Mouse (Mus musculus): ENCODE measurements at regions not wholly inside any gene's neighbourhood (a gene's known extent, or its start where the extent isn't known, plus 50 kb on each side); places are given as distances from the start of the nearest gene placed in this dataset.
A peak's percentile ranks its signal among the peaks of the same experiment; 100 is the strongest.

DNA sequence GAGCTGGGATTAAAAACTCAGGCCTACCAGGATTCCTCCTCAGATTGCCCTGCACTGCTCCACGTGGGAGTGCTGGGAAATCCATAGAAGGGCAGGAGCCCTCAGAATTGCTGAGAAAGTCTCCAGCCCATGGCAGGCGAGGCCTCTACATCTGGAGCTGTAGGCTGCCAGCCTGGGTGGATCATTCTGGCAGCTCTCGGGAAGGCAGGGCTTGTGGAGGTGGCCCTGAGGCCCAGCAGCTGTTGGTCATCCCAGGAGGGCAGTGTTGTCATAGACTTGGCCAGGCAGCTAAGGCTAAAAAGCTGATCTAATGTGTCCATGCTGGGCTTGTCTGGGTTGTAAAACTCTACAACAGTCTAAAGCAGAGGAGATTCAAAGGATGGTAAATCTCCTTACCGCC, 101.6 kb upstream of the Aldh1a3 start:
- no peaks in the 10 kb centered on the region for H3K9me3 ChIP-seq (replicated peaks; ENCODE audit: control insufficient read depth, low read length)
- no peak for TF ChIP-seq EP300 (IDR thresholded peaks at IDR 0.05; ENCODE audit: low read depth)
- TF ChIP-seq CTCF (IDR thresholded peaks at IDR 0.05; ENCODE audit: low read depth): no peak
- H3K9ac ChIP-seq (replicated peaks; ENCODE audit: low read depth, low read length): no peak overlapping the region
- WGBS: 59% methylated on average over 4 of the region's 4 CpGs
- no peaks in the 10 kb centered on the region for H3K36me3 ChIP-seq (replicated peaks; ENCODE audit: control insufficient read depth, insufficient read depth, low read length)
- peak; percentile 44; the same call in 1 of the 2 replicates for ATAC-seq (ENCODE audit: insufficient read depth, low read depth)
- H3K4me3 ChIP-seq (ENCODE audit: low read depth, low read length): no peak overlapping the region
- no peak for DNase-seq (ENCODE audit: low spot score)
- H3K27me3 ChIP-seq (ENCODE audit: control insufficient read depth, insufficient read depth, low read length): no peaks in the 10 kb centered on the region
- no peak overlapping the region for H3K27ac ChIP-seq (ENCODE audit: low read depth)
- H3K4me1 ChIP-seq (ENCODE audit: control insufficient read depth, insufficient read depth): no peaks in the 10 kb centered on the region
- H3K4me2 ChIP-seq (ENCODE audit: low read depth, low read length): no peak overlapping the region

DNA sequence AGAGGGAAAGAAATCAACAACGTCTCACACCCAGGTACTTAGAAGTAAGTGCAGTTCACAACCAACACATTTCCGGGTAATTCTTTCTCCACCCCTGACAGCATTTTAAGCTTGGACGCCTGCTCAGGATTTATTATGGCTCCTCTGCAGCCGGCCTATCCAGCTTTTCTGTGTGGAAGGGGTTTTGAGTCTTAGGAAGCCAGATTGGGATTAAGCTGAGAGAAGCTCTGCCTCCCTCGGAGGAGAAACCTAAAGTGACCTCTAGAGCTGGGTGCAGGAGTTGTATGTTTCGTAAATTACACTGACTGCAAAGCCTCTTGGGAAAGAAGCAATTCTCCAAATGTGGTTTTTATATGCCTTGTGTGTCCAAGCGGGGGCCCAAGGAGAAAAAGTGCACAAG, 96.6 kb upstream of the Aldh1a3 start:
- Histone ChIP-seq H3K9me3 (replicated peaks; ENCODE audit: control insufficient read depth, low read length) (no peaks in the 10 kb centered on the region), H3K9ac (replicated peaks; ENCODE audit: low read depth, low read length) (no peak overlapping the region), H3K4me3 (ENCODE audit: low read depth, low read length) (no peak overlapping the region), H3K4me2 (ENCODE audit: low read depth, low read length) (no peak overlapping the region), H3K4me1 (ENCODE audit: control insufficient read depth, insufficient read depth) (no peaks in the 10 kb centered on the region), H3K36me3 (replicated peaks; ENCODE audit: control insufficient read depth, insufficient read depth, low read length) (no peaks in the 10 kb centered on the region), H3K27ac (ENCODE audit: low read depth) (no peak overlapping the region), H3K27me3 (ENCODE audit: control insufficient read depth, insufficient read depth, low read length) (no peaks in the 10 kb centered on the region)
- WGBS: 71% methylated on average over 7 of the region's 7 CpGs
- TF ChIP-seq CTCF (IDR thresholded peaks at IDR 0.05; ENCODE audit: low read depth): no peak
- DNase-seq (ENCODE audit: low spot score) (no peak), ATAC-seq (ENCODE audit: insufficient read depth, low read depth) (no peak)

DNA sequence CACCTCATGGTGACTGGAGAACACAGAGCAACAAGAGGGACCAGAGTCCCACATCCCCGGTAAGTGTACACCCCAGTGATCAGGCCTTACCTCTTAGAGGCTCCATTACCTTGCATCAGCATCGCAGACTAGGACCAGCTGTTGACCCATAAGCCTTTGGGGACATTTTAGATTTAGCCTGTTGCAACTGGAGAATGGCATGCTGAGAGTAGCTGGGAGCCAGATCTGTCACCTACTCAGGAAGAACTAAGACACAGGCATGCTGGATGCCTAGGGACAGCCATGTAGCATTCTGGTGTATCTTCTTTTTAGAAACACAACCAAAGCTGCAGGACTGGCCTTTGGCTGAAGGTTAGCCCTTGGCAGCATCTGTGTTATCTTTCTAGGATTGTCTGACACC, 94.2 kb upstream of the Aldh1a3 start:
- H3K4me2 ChIP-seq (ENCODE audit: low read depth, low read length): no peak overlapping the region
- no peaks in the 10 kb centered on the region for H3K4me1 ChIP-seq (ENCODE audit: control insufficient read depth, insufficient read depth)
- H3K36me3 ChIP-seq (replicated peaks; ENCODE audit: control insufficient read depth, insufficient read depth, low read length): no peaks in the 10 kb centered on the region
- WGBS: 89% methylated on average over 2 of the region's 2 CpGs
- DNase-seq (ENCODE audit: low spot score) (no peak), ATAC-seq (ENCODE audit: insufficient read depth, low read depth) (no peak)
- H3K4me3 ChIP-seq (ENCODE audit: low read depth, low read length): no peak overlapping the region
- no peak overlapping the region for H3K9ac ChIP-seq (replicated peaks; ENCODE audit: low read depth, low read length)
- H3K27me3 ChIP-seq (ENCODE audit: control insufficient read depth, insufficient read depth, low read length): no peaks in the 10 kb centered on the region
- H3K9me3 ChIP-seq (replicated peaks; ENCODE audit: control insufficient read depth, low read length): no peaks in the 10 kb centered on the region
- TF ChIP-seq EP300 (IDR thresholded peaks at IDR 0.05; ENCODE audit: low read depth) (no peak), CTCF (IDR thresholded peaks at IDR 0.05; ENCODE audit: low read depth) (no peak)
- no peak overlapping the region for H3K27ac ChIP-seq (ENCODE audit: low read depth)

DNA sequence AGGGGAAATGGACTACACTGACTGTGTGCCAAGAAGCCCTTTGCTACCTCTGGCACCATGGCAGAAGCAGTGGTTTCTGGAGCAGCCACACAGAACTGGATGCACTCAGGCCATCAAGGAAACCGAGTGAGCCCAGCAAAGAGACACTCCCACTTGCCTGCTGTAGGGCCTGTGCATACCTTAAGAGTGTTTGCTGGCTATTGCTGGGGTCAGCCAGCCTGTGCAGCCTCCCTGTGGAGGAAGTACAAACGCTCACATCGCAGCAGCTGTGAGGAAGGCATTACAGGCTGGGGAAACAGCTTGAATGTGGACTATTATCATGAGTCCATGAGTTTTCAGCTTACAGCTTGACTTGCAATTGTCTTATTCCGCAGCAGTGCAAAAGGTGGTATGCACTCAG, 88.8 kb upstream of the Aldh1a3 start:
- TF ChIP-seq EP300 (IDR thresholded peaks at IDR 0.05; ENCODE audit: low read depth): no peak
- TF ChIP-seq CTCF (IDR thresholded peaks at IDR 0.05; ENCODE audit: low read depth): no peak
- Histone ChIP-seq H3K4me2 (ENCODE audit: low read depth, low read length) (no peak overlapping the region), H3K4me3 (ENCODE audit: low read depth, low read length) (no peak overlapping the region), H3K27me3 (ENCODE audit: control insufficient read depth, insufficient read depth, low read length) (no peaks in the 10 kb centered on the region), H3K27ac (ENCODE audit: low read depth) (no peak overlapping the region), H3K9me3 (replicated peaks; ENCODE audit: control insufficient read depth, low read length) (peaks cover 9% of the 10 kb centered on the region), H3K36me3 (replicated peaks; ENCODE audit: control insufficient read depth, insufficient read depth, low read length) (no peaks in the 10 kb centered on the region), H3K4me1 (ENCODE audit: control insufficient read depth, insufficient read depth) (no peaks in the 10 kb centered on the region), H3K9ac (replicated peaks; ENCODE audit: low read depth, low read length) (no peak overlapping the region)
- no peak for DNase-seq (ENCODE audit: low spot score)
- 37% methylated on average over 4 of the region's 4 CpGs for WGBS
- ATAC-seq (ENCODE audit: insufficient read depth, low read depth): peak; percentile 47

DNA sequence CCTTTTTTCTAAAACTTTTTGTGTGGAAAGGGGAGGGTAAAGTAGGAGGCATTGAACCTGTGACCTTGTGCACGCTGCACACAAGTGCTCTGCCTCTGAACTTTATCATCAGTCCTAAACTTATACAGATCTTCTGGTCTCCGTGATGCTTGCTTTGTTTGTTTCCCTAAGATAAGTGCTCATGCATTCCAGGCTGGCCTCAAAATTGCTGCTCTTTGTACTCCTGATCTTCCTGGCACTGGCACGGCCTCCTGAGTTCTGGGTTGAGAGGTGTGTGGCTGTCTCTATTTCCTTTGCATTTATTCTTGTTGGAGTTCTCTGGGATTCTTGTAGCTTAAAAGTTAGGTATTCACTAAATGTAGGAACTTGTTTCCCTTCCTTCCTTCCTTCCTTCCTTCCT, 86.1 kb upstream of the Aldh1a3 start:
- Histone ChIP-seq H3K36me3 (replicated peaks; ENCODE audit: control insufficient read depth, insufficient read depth, low read length) (no peaks in the 10 kb centered on the region), H3K27me3 (ENCODE audit: control insufficient read depth, insufficient read depth, low read length) (no peaks in the 10 kb centered on the region), H3K4me1 (ENCODE audit: control insufficient read depth, insufficient read depth) (no peaks in the 10 kb centered on the region), H3K9me3 (replicated peaks; ENCODE audit: control insufficient read depth, low read length) (peaks cover 10% of the 10 kb centered on the region), H3K4me2 (ENCODE audit: low read depth, low read length) (no peak overlapping the region), H3K27ac (ENCODE audit: low read depth) (no peak overlapping the region), H3K4me3 (ENCODE audit: low read depth, low read length) (no peak overlapping the region), H3K9ac (replicated peaks; ENCODE audit: low read depth, low read length) (no peak overlapping the region)
- 20% methylated on average over 3 of the region's 3 CpGs for WGBS
- no peak for TF ChIP-seq CTCF (IDR thresholded peaks at IDR 0.05; ENCODE audit: low read depth)
- no peak for TF ChIP-seq EP300 (IDR thresholded peaks at IDR 0.05; ENCODE audit: low read depth)
- ATAC-seq (ENCODE audit: insufficient read depth, low read depth) (no peak), DNase-seq (ENCODE audit: low spot score) (no peak)

DNA sequence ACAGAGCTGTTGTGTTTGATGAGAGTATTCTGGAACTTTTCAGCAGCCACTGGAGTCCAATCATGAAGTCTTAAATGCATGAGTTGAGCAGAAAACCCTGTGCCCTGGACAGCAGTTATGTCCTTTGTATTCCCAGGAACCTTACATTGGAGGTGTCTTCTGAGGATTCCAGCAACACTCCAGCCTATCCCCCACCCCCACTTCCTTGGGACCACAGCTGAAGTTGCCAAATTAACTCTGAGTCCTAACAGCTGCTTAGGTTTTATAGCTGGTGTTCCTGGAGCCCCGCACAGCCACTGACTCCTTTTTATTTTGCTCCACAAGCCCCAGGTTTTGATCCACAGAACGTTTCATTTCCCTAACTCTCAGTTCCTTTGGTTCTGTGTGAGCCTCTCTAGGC, 78.4 kb upstream of the Aldh1a3 start:
- H3K27ac ChIP-seq (ENCODE audit: low read depth): no peak overlapping the region
- DNase-seq (ENCODE audit: low spot score): no peak
- H3K9ac ChIP-seq (replicated peaks; ENCODE audit: low read depth, low read length): no peak overlapping the region
- H3K36me3 ChIP-seq (replicated peaks; ENCODE audit: control insufficient read depth, insufficient read depth, low read length): no peaks in the 10 kb centered on the region
- WGBS: 73% methylated on average over 2 of the region's 2 CpGs
- H3K4me1 ChIP-seq (ENCODE audit: control insufficient read depth, insufficient read depth): no peaks in the 10 kb centered on the region
- H3K27me3 ChIP-seq (ENCODE audit: control insufficient read depth, insufficient read depth, low read length): no peaks in the 10 kb centered on the region
- no peak for ATAC-seq (ENCODE audit: insufficient read depth, low read depth)
- H3K4me3 ChIP-seq (ENCODE audit: low read depth, low read length): no peak overlapping the region
- no peak overlapping the region for H3K4me2 ChIP-seq (ENCODE audit: low read depth, low read length)
- TF ChIP-seq CTCF (IDR thresholded peaks at IDR 0.05; ENCODE audit: low read depth): no peak
- TF ChIP-seq EP300 (IDR thresholded peaks at IDR 0.05; ENCODE audit: low read depth): no peak
- 0 out of 2 replicates have a peak, but pooled peaks cover 8% of the 10 kb centered on the region for H3K9me3 ChIP-seq (replicated peaks; ENCODE audit: control insufficient read depth, low read length)

Measured in heart, postnatal 0 days (tissue).